Mouse (Mus musculus) forebrain, embryonic 10.5 days (tissue): ENCODE results near the gene Itga2b. TPM values are rescaled to one million over a fixed set of nuclear protein-coding genes. Genes with fewer than 3 reads are reported as not detected.

Experiments
- DNase-seq: peaks from one replicate; pipeline ENCODE4 v3.0.0-alpha.2; 2017; ENCODE audit warnings: low spot score; ENCODE audit errors: extremely low spot score
- H3K27ac ChIP-seq: fragments of 300-500 bp; sonication (generic); 2 replicates; pipeline ENCODE4 v1.5.1; 2016; ENCODE audit warnings: mild to moderate bottlenecking
- H3K27me3 ChIP-seq: fragments of 300-500 bp; sonication (generic); 2 replicates; pipeline ENCODE4 v1.6.1; 2016; ENCODE audit warnings: mild to moderate bottlenecking; ENCODE audit not compliant: poor library complexity, severe bottlenecking
- H3K36me3 ChIP-seq: fragments of 300-500 bp; sonication (generic); replicated peaks from 2 replicates; pipeline ENCODE4 v1.6.1; 2016; ENCODE audit warnings: mild to moderate bottlenecking, moderate library complexity
- H3K4me1 ChIP-seq: fragments of 300-500 bp; sonication (generic); 2 replicates; pipeline ENCODE4 v1.6.1; 2016
- H3K4me3 ChIP-seq: fragments of 300-500 bp; sonication (generic); 2 replicates; pipeline ENCODE4 v1.5.1; 2016; ENCODE audit warnings: mild to moderate bottlenecking, moderate library complexity
- H3K9me3 ChIP-seq: fragments of 300-500 bp; sonication (generic); 2 replicates; pipeline ENCODE4 v1.6.1; 2016; ENCODE audit warnings: mild to moderate bottlenecking, moderate library complexity
- WGBS: fragments of 180-500 bp; shearing (Covaris S2); methylation state at CpG from one replicate; pipeline ENCODE4 v1.1.7; 2016; 5-methylcytosine and 5-hydroxymethylcytosine counted together
- polyA plus RNA-seq: library from polyadenylated mRNA; unstranded; fragments of >200 nt; fragmentation: Nextera tagmentation; extraction: Ambion mirVana; gene quantifications from 2 replicates; pipeline ENCODE4 v1.2.1, GENCODE M21; 2016

Gene Itga2b
- polyA plus RNA-seq, 1 experiment from 2014 or later: 6.4 TPM

GRCm38 (mm10) chr11:102438212-102439092, 31.5 kb downstream of the Itga2b start:
- Histone ChIP-seq H3K4me3 (peak overlapping the region; percentile 52), H3K27me3 (peaks cover 61% of the 10 kb centered on the region), H3K4me1 (peaks cover 26% of the 10 kb centered on the region), H3K9me3 (no peaks in the 10 kb centered on the region), H3K36me3 (peaks cover 97% of the 10 kb centered on the region), H3K27ac (peak overlapping the region; percentile 72)
- DNase-seq: peak; percentile 89
- WGBS: 7% methylated on average over 77 of the region's 77 CpGs

- peaks cover 31% of the 10 kb centered on the region for H3K4me1 ChIP-seq
- peaks cover 91% of the 10 kb centered on the region for H3K36me3 ChIP-seq
- 1% methylated on average over 87 of the region's 87 CpGs for WGBS
- peak overlapping the region; percentile 52 for H3K4me3 ChIP-seq
- no peaks in the 10 kb centered on the region for H3K9me3 ChIP-seq
- peaks cover 61% of the 10 kb centered on the region for H3K27me3 ChIP-seq
- peak; percentile 62 for DNase-seq
- peak overlapping the region; percentile 72 for H3K27ac ChIP-seq
These were observed 32.5 kb downstream of the Itga2b start for GRCm38 (mm10) chr11:102437120-102438061.

GRCm38 (mm10) chr11:102436471-102436790, 33.5 kb downstream of the Itga2b start:
- Histone ChIP-seq H3K27me3 (peaks cover 61% of the 10 kb centered on the region), H3K4me3 (no peak overlapping the region), H3K27ac (no peak overlapping the region), H3K4me1 (peaks cover 38% of the 10 kb centered on the region), H3K9me3 (no peaks in the 10 kb centered on the region), H3K36me3 (peaks cover 82% of the 10 kb centered on the region)
- DNase-seq: no peak
- 85% methylated on average over 10 of the region's 10 CpGs for WGBS

DNA sequence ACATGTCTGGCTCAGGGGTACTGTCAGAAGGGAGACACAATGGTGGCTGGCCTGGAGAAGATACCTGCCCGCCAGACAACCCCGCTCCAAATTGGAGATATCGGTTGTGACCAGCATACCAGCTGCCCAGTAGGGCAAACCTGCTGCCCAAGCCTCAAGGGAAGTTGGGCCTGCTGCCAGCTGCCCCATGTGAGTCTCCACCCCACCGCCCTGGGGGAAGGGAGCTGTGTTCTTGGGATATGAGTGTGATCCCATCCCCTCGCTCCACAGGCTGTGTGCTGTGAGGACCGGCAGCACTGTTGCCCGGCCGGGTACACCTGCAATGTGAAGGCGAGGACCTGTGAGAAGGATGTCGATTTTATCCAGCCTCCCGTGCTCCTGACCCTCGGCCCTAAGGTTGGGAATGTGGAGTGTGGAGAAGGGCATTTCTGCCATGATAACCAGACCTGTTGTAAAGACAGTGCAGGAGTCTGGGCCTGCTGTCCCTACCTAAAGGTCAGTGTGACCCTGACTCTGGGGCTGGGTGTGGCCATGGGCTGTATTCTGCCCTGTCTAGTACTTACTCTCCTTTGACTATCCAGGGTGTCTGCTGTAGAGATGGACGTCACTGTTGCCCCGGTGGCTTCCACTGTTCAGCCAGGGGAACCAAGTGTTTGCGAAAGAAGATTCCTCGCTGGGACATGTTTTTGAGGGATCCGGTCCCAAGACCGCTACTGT, 34.0 kb downstream of the Itga2b start:
- peaks cover 43% of the 10 kb centered on the region for H3K4me1 ChIP-seq
- peaks cover 61% of the 10 kb centered on the region for H3K27me3 ChIP-seq
- WGBS: 92% methylated on average over 18 of the region's 18 CpGs
- H3K27ac ChIP-seq: no peak overlapping the region
- H3K9me3 ChIP-seq: no peaks in the 10 kb centered on the region
- no peak overlapping the region; the same call in 1 of the 2 replicates for H3K4me3 ChIP-seq
- H3K36me3 ChIP-seq: peaks cover 77% of the 10 kb centered on the region
- no peak for DNase-seq

- peaks cover 52% of the 10 kb centered on the region for H3K4me1 ChIP-seq
- peaks cover 56% of the 10 kb centered on the region for H3K27me3 ChIP-seq
- H3K9me3 ChIP-seq: no peaks in the 10 kb centered on the region
- no peak for DNase-seq
- H3K27ac ChIP-seq: no peak overlapping the region
- H3K4me3 ChIP-seq: no peak overlapping the region; the same call in 1 of the 2 replicates
- 87% methylated on average over 11 of the region's 11 CpGs for WGBS
- H3K36me3 ChIP-seq: peaks cover 68% of the 10 kb centered on the region
These were observed 34.9 kb downstream of the Itga2b start for GRCm38 (mm10) chr11:102434816-102435705.

GRCm38 (mm10) chr11:102434406-102434805, 35.5 kb downstream of the Itga2b start:
- H3K36me3 ChIP-seq: peaks cover 62% of the 10 kb centered on the region
- peaks cover 58% of the 10 kb centered on the region for H3K4me1 ChIP-seq
- WGBS: 7% methylated on average over 7 of the region's 7 CpGs

GRCm38 (mm10) chr11:102433866-102434265, 36.1 kb downstream of the Itga2b start:
- DNase-seq: no peak
- Histone ChIP-seq H3K4me3 (no peak overlapping the region), H3K4me1 (peaks cover 55% of the 10 kb centered on the region), H3K9me3 (no peaks in the 10 kb centered on the region), H3K27ac (no peak overlapping the region), H3K27me3 (peaks cover 50% of the 10 kb centered on the region), H3K36me3 (peaks cover 56% of the 10 kb centered on the region)
- WGBS: 87% methylated on average over 7 of the region's 7 CpGs

More at GRCm38 (mm10) chr11:102434406-102434805, 35.5 kb downstream of the Itga2b start:
- peak; percentile 88 for DNase-seq
- H3K27me3 ChIP-seq: peaks cover 50% of the 10 kb centered on the region
- H3K4me3 ChIP-seq: peak overlapping the region; percentile 18; the same call in 1 of the 2 replicates
- H3K27ac ChIP-seq: no peak overlapping the region
- no peaks in the 10 kb centered on the region for H3K9me3 ChIP-seq

DNA sequence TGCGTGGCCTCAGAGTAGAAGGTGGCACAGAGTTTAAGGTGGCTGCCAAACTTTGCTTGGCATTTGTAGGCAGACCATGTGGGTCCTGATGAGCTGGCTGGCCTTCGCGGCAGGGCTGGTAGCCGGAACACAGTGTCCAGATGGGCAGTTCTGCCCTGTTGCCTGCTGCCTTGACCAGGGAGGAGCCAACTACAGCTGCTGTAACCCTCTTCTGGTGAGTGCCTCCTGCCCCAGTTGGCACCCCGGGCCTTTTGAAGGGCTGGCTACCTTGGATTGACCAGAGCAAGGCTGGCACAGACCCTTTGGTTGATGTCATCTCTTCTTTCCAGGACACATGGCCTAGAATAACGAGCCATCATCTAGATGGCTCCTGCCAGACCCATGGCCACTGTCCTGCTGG, 37.0 kb downstream of the Itga2b start:
- no peak overlapping the region for H3K27ac ChIP-seq
- H3K4me1 ChIP-seq: peaks cover 46% of the 10 kb centered on the region
- H3K36me3 ChIP-seq: peaks cover 46% of the 10 kb centered on the region
- H3K4me3 ChIP-seq: peak overlapping the region; percentile 9; the same call in 1 of the 2 replicates
- 94% methylated on average over 6 of the region's 6 CpGs for WGBS
- H3K9me3 ChIP-seq: no peaks in the 10 kb centered on the region
- no peak for DNase-seq
- peaks cover 40% of the 10 kb centered on the region for H3K27me3 ChIP-seq

- peaks cover 34% of the 10 kb centered on the region for H3K27me3 ChIP-seq
- peak overlapping the region; percentile 9 for H3K4me3 ChIP-seq
- DNase-seq: no peak
- H3K9me3 ChIP-seq: no peaks in the 10 kb centered on the region
- WGBS: 64% methylated on average over 16 of the region's 16 CpGs
- no peak overlapping the region for H3K27ac ChIP-seq
- H3K4me1 ChIP-seq: peaks cover 39% of the 10 kb centered on the region
- peaks cover 40% of the 10 kb centered on the region for H3K36me3 ChIP-seq
These were observed 37.6 kb downstream of the Itga2b start for GRCm38 (mm10) chr11:102432115-102432843.

- Histone ChIP-seq H3K4me1 (peaks cover 34% of the 10 kb centered on the region), H3K9me3 (no peaks in the 10 kb centered on the region), H3K27me3 (peaks cover 29% of the 10 kb centered on the region), H3K27ac (no peak overlapping the region), H3K4me3 (no peak overlapping the region), H3K36me3 (peaks cover 35% of the 10 kb centered on the region)
- WGBS: 88% methylated on average over 3 of the region's 3 CpGs
- no peak for DNase-seq
These were observed 38.2 kb downstream of the Itga2b start for GRCm38 (mm10) chr11:102431728-102432114.

- WGBS: under 1% methylated on average over 7 of the region's 7 CpGs
- Histone ChIP-seq H3K4me1 (peaks cover 34% of the 10 kb centered on the region), H3K36me3 (peaks cover 29% of the 10 kb centered on the region), H3K27ac (peak overlapping the region; percentile 85), H3K4me3 (peak overlapping the region; percentile 72), H3K27me3 (peaks cover 23% of the 10 kb centered on the region), H3K9me3 (no peaks in the 10 kb centered on the region)
- DNase-seq: peak; percentile 79
These were observed 38.8 kb downstream of the Itga2b start for GRCm38 (mm10) chr11:102431018-102431645.
